Mouse (Mus musculus) gastrocnemius, postnatal 14 days (tissue): ENCODE data around the gene Grip1. TPM values are rescaled to one million over a fixed set of nuclear protein-coding genes. Genes with fewer than 3 reads are reported as not detected.

Experiments used
- DNase-seq: peaks from one replicate; pipeline ENCODE4 v3.0.0; 2021; ENCODE audit warnings: mixed read lengths
- intact Hi-C: fragments of 180-260 bp; cut with DNase I; formaldehyde crosslinking; loops from one replicate; pipeline ENCODE4 v1.15.1; 2025; ENCODE audit warnings: low total_unique reads
- total RNA-seq, 2 experiments: library from RNA; stranded (reverse); gene quantifications; 2 replicates each; pipeline ENCODE4 v1.2.3; 2021

The Grip1 gene
- total RNA-seq, 2 experiments from 2014 or later = 0.24 to 0.35 TPM

DNA sequence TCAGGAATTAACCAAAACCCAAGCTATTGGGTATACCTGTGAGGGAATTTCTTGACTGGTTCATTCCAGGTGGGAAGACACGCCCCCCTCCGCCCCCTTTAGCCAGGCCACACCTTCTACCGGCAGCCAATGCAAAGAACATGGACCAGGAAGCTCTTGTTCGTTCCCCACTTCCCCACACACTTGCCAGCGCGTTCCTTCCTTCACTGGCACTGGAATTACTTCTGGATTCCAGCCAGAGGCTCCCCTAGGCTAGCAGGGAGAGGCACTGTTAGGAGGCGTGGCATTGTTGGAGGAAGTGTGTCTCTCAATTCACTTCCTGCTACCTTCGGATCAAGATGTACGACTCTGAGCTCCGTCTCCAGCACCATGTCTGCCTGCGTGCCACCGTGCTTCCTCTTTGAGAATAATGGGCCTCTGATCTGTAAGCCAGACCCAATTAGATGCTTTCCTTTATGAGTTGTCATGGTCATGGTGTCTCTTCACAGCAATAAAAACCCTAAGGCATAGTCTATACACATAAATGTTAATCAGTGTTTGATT is 682.5 kb downstream of the Grip1 start:
- intact Hi-C loops = no loop called here

More for the DNA sequence above, 682.5 kb downstream of the Grip1 start:
- no peak for DNase-seq

Other genes starting within 250 kb of the Grip1 start
- gene Cand1, start 213.8 kb upstream of the Grip1 start, total RNA-seq = 10 to 100 TPM; 24.9 to 29.8 TPM